Mouse (Mus musculus) right cerebral cortex, postnatal 4 days (tissue): ENCODE results near the gene Hoxd1.

Source experiments
- DNase-seq: peaks from one replicate; pipeline ENCODE4 v3.0.0-alpha.2; 2022

Gene Hoxd1

DNA sequence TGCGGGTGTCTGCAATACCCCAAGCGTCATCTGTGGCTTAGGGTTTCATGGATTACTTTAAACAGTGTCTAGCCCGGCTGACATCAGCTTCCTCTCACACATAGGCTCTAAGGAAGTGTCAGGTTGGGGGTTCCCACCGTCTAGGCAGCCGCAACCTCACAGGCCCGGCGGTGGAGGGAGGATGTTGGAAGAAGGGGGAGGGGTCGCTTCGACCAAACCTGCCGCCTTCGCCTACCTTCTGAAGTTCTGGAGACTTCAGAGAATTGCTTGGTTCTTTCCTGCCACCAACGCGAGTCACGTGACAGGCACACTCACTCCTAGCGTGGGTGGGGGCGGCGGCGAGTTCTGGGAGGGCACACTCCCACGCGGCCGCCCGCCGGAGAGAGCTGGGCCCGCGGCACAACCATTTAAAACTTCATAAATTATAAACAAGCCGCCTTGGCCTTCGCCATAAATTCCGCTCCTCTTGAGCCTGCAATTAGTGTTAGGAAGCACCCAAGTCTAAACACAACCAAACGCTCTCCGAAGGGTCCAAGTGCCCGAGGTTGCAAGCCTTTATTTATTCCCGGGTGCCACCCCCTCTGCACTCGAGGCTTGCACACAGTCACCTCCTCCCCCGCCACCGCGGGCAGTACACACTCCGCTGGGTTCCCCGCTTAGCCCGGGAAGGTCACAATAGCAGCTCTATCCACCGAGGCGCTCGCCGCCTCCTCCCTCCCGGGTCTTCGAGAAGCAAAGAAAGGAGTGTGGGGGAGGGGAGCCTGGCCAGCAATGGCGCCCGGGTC lies 13.3 kb upstream of the Hoxd1 start:
- DNase-seq, result no peak

GRCm38 (mm10) chr2:74750731-74751250 lies 12.0 kb upstream of the Hoxd1 start:
- no peak for DNase-seq

DNA sequence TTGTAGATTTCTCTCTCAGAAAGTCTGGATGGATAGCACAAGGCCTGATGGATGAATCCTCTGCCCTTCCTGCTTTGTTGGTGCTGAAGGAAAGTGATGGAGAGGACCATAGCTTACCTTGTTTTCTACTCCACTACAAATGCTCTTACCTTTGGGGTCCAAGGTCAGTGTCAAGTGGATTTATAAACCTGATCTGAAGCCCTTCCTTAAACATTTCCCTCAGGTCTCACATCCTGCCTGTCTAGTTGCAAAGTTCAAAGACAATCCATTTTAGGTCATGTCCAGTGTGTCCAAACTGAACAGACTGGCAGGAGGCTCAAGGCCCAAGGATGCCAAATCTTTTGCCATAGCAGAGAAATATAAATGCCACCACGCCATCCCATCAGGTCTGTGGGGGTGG lies 10.9 kb upstream of the Hoxd1 start:
- no peak for DNase-seq

DNA sequence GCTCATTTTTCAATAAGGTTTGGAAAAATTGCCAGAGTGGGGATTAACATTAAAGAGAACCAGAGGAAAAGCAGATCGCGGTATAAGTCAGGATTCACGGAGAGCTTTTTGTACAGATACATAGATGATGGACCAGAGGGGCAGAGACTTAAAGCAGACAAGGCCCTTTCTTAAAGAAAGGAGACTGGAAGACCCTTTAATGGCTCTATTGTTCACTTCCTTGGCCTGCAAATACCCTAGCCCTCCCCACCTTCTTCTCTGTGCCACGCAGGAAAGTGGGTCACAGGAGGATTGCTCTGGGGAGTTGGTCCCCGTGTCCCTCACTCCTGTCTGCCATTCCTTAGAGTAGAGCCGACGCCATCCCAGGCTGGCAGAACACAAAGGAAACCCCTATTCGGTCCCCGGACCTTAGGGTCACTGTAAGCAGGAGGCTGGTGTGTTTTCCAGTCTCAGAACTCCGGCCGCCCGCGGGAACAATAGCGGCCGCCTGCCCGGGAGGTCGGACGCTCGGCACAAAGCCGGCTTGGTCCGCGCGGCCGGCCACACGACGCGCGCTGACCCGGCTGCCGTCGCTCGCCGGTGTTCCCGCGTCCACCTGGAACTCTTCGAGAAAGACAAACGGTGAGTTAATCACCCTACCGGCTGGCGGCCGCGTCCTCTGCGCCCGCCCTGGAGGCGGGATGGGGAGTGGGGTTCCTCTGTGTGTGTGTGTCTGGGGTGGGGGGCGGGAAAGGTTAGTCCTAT lies 10.2 kb upstream of the Hoxd1 start:
- DNase-seq, result no peak

DNA sequence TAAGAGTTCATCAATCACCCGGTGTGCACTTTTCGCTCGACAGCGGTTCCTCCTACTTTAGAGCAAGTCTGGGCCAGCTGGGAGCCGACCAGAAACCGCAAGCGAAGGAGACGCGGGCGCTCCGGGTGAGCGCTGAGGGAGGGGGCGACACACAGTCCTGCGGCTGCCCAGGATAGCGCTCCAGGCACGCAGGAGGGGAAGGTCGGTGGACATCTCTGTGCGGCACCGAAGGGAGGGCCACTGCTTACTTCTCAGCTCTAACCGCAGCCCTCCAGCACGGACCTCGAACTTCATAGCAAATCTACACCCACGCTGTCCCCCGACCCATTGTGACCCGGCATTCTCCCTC lies 9.6 kb upstream of the Hoxd1 start:
- DNase-seq, result no peak

DNA sequence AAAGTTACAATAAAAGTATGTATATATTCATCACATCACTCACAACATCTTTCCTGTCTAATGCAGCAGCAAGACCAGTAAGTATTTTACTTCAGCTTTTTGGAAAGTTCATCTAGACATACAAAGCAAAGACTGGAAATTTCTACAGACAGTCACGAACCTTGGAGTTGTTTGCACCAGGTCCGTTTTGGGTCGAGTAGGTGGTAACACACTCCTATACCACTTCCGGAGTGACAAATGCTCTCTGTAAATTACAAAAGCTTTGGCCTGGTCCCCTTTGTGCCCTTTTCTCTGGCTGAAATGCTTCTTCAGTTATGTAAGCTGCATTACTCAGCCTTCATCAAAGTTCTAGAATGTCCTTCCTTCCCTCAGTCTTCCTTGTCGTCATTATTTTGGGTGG lies 9.1 kb upstream of the Hoxd1 start:
- DNase-seq, result no peak

DNA sequence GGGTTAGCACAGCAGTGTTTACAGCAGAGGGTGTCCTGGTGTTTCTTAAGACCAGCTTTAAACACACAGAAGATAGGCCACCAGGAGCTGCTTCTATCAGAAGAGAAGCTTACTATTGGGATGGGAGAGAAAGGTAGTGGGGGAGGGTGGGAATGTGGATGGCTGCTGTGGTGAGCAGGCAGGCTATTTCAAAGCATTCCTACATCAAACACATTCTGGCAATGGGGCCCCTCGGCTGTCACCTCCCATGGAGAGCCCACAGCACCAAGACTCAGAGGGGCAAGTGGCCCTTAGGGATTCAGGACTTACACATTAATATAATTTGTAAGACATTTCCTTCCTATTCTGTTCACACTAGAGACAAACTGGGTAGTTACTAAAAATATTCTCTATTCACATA lies 2.6 kb upstream of the Hoxd1 start:
- no peak for DNase-seq

DNA sequence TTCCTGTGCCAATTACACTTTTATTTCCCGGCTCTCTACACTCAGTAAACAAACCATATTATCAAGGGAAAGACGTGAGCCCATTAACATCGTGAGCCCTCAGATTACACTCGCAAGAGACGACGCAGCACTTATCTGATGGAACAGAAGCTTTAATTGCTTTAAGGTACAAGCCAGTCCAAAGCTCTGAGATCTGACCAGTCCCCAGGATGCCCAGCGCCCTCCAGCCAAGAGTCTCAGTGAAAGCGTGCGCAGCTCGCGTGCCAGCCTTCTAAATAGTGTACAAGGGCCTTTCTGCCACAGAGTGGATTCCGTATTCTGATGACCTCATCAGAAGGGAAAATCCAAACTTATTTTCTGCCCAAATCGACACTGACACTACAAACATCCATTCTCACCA lies 839 bp upstream of the Hoxd1 start:
- no peak for DNase-seq

- DNase-seq, result no peak
Observed at GRCm38 (mm10) chr2:74763245-74763735, 510 bp downstream of the Hoxd1 start.

DNA sequence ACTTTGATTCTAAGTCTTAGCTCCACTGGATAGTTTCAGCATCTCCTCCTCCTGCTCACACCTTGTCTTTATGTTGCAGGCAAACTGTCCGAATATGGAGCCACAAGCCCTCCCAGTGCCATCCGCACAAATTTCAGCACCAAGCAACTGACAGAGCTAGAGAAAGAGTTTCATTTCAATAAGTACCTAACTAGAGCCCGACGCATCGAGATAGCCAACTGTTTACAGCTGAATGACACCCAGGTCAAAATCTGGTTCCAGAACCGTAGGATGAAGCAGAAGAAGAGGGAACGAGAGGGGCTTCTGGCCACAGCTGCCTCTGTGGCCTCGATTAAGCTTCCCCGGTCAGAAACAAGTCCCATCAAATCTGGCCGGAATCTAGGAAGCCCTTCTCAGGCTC lies 1.2 kb downstream of the Hoxd1 start:
- DNase-seq, result no peak

- no peak for DNase-seq
Observed at GRCm38 (mm10) chr2:74774359-74774758, 11.6 kb downstream of the Hoxd1 start.

DNA sequence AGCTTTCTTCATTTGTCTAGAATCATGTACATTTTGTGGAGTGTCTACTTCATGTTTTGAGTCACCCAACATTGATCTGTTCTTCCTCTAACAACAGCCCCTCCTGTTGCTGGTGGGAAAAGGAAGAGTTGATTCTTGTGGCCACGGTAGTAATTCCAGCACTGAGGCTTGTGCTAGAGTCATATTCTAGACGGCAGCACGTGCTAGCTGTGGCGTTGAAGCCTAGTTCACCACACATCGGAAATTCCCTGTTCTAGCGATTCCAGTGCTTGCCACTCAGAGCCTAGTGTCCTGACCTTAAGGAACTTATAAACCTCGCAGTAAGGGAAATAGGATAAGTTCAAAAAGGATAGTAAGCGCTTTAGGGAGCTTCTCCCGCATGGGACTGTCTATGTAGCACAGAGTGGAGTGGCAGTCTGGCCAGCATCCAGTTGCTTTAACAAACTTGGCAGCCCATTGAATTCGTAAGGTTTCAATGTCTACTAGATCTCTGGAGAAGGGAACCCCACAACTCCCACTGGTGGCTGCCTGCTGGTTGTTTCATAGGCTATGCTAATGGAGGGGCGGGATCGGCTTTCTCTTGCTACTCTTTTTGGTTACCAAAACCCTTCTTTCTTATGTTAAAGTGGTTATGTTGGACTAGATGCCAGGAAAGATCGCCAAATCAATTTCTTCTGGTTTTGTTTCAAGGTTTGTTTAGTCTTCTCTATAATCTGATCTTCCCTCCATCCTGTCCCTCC lies 14.9 kb downstream of the Hoxd1 start:
- peak; percentile 10 for DNase-seq

GRCm38 (mm10) chr2:74781386-74781785 lies 18.6 kb downstream of the Hoxd1 start:
- no peak for DNase-seq

DNA sequence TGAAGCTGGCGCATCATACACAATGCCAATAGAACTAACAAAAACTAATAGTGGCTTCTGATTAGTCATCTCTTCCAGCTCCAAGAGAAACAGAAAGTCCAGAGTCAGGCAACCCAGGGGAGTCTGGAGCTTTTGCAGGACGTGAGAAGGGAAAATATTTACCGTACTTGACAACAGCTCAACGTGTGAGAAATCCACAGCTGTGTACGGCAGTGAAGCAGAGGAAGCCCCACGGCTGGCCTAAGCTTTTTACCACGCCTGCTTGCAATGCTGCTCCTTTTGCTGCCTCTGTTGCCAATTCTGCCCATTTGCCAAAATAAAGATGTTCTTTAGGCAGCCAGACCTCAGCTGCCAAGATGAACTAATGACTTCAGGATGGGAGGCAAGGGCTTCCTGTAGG lies 32.8 kb downstream of the Hoxd1 start:
- DNase-seq, result no peak

GRCm38 (mm10) chr2:74808431-74808830 lies 45.7 kb downstream of the Hoxd1 start:
- DNase-seq, result no peak
